Mouse (Mus musculus) frontal cortex, postnatal 14 days (tissue): ENCODE data around the gene Arpc4.
"Not testable (repeated sequence)": the region's sequence is repeated elsewhere in the genome, so short reads cannot be mapped to it uniquely, and the experiment has no call there.

ENCODE experiments used
- DNase-seq, 2 experiments: peaks; one replicate each; pipeline ENCODE4 v3.0.0; 2022; ENCODE audit warnings: low spot score in 2 of 2

Arpc4 gene

GRCm38 (mm10) chr6:113377496-113378385 is at the start of gene Arpc4, which contains the start of gene Tada3:
Gene Arpc4, plus strand, starts transcription at chr6:113378115.
Gene Tada3, minus strand, starts transcription at chr6:113377883.
- DNase-seq = peak; percentile 85 to 88

- no peak for DNase-seq
Observed at GRCm38 (mm10) chr6:113329396-113329795, 48.5 kb upstream of the Arpc4 start.

GRCm38 (mm10) chr6:113330547-113330946 is 47.4 kb upstream of the Arpc4 start:
- no peak for DNase-seq

- no peak for DNase-seq
Observed at GRCm38 (mm10) chr6:113331721-113332120, 46.2 kb upstream of the Arpc4 start.

GRCm38 (mm10) chr6:113332734-113333133 is 45.2 kb upstream of the Arpc4 start:
- not testable (repeated sequence) for DNase-seq

GRCm38 (mm10) chr6:113333137-113333950 is 44.6 kb upstream of the Arpc4 start:
- peak in 1 of 2 experiments; percentile 71 for DNase-seq

- DNase-seq = no peak
Observed at GRCm38 (mm10) chr6:113334216-113334615, 43.7 kb upstream of the Arpc4 start.

- DNase-seq = no peak
Observed at GRCm38 (mm10) chr6:113336852-113337620, 40.9 kb upstream of the Arpc4 start.

GRCm38 (mm10) chr6:113341574-113341973 is 36.3 kb upstream of the Arpc4 start:
- DNase-seq = no peak

GRCm38 (mm10) chr6:113342297-113342696 is 35.6 kb upstream of the Arpc4 start:
- DNase-seq = no peak

GRCm38 (mm10) chr6:113343177-113344092 is 34.5 kb upstream of the Arpc4 start, which contains the start of gene Camk1:
Gene Camk1, minus strand, starts transcription at chr6:113343984.
- peak in 1 of 2 experiments; percentile 71 for DNase-seq

GRCm38 (mm10) chr6:113344321-113344720 is 33.6 kb upstream of the Arpc4 start:
- DNase-seq = no peak

GRCm38 (mm10) chr6:113346897-113347296 is 31.0 kb upstream of the Arpc4 start:
- no peak for DNase-seq

GRCm38 (mm10) chr6:113350538-113350937 is 27.4 kb upstream of the Arpc4 start:
- no peak for DNase-seq

- no peak for DNase-seq
Observed at GRCm38 (mm10) chr6:113351161-113351560, 26.8 kb upstream of the Arpc4 start.

- no peak for DNase-seq
Observed at GRCm38 (mm10) chr6:113351653-113352052, 26.3 kb upstream of the Arpc4 start.

GRCm38 (mm10) chr6:113352820-113353219 is 25.1 kb upstream of the Arpc4 start:
- no peak for DNase-seq

- no peak for DNase-seq
Observed at GRCm38 (mm10) chr6:113353696-113354095, 24.2 kb upstream of the Arpc4 start.

- DNase-seq = no peak
Observed at GRCm38 (mm10) chr6:113361476-113361875, 16.4 kb upstream of the Arpc4 start.

GRCm38 (mm10) chr6:113362241-113362640 is 15.7 kb upstream of the Arpc4 start:
- no peak for DNase-seq
